Mouse (Mus musculus): ENCODE measurements around the gene Pax1. TPM values are rescaled to one million over a fixed set of nuclear protein-coding genes. Genes with fewer than 3 reads are reported as not detected.
A peak's percentile ranks its signal among the peaks of the same experiment; 100 is the strongest.

The Pax1 gene
- polyA plus RNA-seq (2015; fragmentation: Nextera tagmentation; extraction: Ambion mirVana) = 1.8 and 2.8 TPM in 2 replicates

- WGBS = under 1% methylated on average over 18 of the region's 18 CpGs
- Histone ChIP-seq H3K9ac (no peak within 1 kb of the TSS), H3K36me3 (no peaks in the 10 kb centered on the region), H3K4me2 (replicated peaks) (peak within 1 kb of the TSS; percentile 38), H3K4me3 (peak within 1 kb of the TSS; percentile 20), H3K27ac (no peak within 1 kb of the TSS), H3K4me1 (peaks cover 24% of the 10 kb centered on the region), H3K27me3 (peaks cover 97% of the 10 kb centered on the region), H3K9me3 (no peaks in the 10 kb centered on the region)
- no peak for ATAC-seq (ENCODE audit: low FRiP score, low read depth)
These were observed at the start of gene Pax1 for GRCm38 (mm10) chr2:147361581-147361980. Pax1 (plus strand) TSS chr2:147361925.

GRCm38 (mm10) chr2:147321036-147321435 is 40.7 kb upstream of the Pax1 start:
- Histone ChIP-seq H3K4me2 (replicated peaks) (no peak overlapping the region), H3K27me3 (peaks cover 34% of the 10 kb centered on the region), H3K36me3 (no peaks in the 10 kb centered on the region), H3K27ac (no peak overlapping the region), H3K4me1 (no peaks in the 10 kb centered on the region), H3K4me3 (no peak overlapping the region), H3K9ac (no peak overlapping the region), H3K9me3 (no peaks in the 10 kb centered on the region)
- WGBS = 13% methylated on average over 9 of the region's 9 CpGs
- ATAC-seq (ENCODE audit: low FRiP score, low read depth) = no peak

- no peak overlapping the region for H3K27ac ChIP-seq
- H3K36me3 ChIP-seq = no peaks in the 10 kb centered on the region
- no peaks in the 10 kb centered on the region for H3K9me3 ChIP-seq
- no peak for ATAC-seq (ENCODE audit: low FRiP score, low read depth)
- H3K27me3 ChIP-seq = peaks cover 26% of the 10 kb centered on the region
- no peak overlapping the region for H3K4me3 ChIP-seq
- 87% methylated on average over 2 of the region's 2 CpGs for WGBS
- H3K4me2 ChIP-seq (replicated peaks) = no peak overlapping the region
- no peaks in the 10 kb centered on the region for H3K4me1 ChIP-seq
- H3K9ac ChIP-seq = no peak overlapping the region
These were observed 36.5 kb upstream of the Pax1 start for GRCm38 (mm10) chr2:147325178-147325577.

DNA sequence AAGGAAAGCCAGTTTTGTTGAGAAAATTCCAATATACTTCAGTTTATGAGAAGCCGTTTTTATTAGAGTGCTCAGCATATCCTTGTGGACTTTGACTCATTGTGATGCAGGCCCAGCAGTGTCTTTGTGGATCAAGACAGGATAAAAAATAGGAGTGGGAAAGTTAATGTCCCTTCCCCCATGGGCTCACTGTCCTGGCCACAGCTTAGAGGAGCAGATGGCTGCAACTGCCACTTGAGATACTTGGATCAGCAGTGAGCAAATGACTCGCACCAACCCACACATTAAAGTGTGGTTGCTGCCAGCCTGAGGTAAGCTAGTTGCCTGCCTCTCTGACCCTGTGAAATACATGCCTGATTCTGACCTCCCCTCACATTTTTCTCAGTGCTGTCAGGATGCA is 29.0 kb upstream of the Pax1 start:
- 65% methylated on average over 2 of the region's 2 CpGs for WGBS
- ATAC-seq (ENCODE audit: low FRiP score, low read depth) = no peak

GRCm38 (mm10) chr2:147338729-147339128 is 23.0 kb upstream of the Pax1 start:
- Histone ChIP-seq H3K9ac (0 out of 2 replicates have a peak overlapping the region, but pooled peaks have one; percentile 19), H3K4me1 (peaks cover 18% of the 10 kb centered on the region), H3K27ac (no peak overlapping the region), H3K9me3 (no peaks in the 10 kb centered on the region), H3K27me3 (peaks cover 29% of the 10 kb centered on the region; the same call in 1 of the 2 replicates), H3K4me2 (replicated peaks) (peak overlapping the region; percentile 34; the same call in 1 of the 2 replicates), H3K4me3 (no peak overlapping the region), H3K36me3 (no peaks in the 10 kb centered on the region)
- WGBS = 43% methylated on average over 15 of the region's 15 CpGs
- peak; percentile 34; the same call in 1 of the 2 replicates for ATAC-seq (ENCODE audit: low FRiP score, low read depth)

More for the DNA sequence above, 29.0 kb upstream of the Pax1 start:
- Histone ChIP-seq H3K4me1 (no peaks in the 10 kb centered on the region), H3K4me2 (replicated peaks) (no peak overlapping the region), H3K27me3 (peaks cover 18% of the 10 kb centered on the region; the same call in 1 of the 2 replicates), H3K9me3 (no peaks in the 10 kb centered on the region), H3K4me3 (no peak overlapping the region), H3K36me3 (no peaks in the 10 kb centered on the region), H3K27ac (no peak overlapping the region), H3K9ac (no peak overlapping the region)

DNA sequence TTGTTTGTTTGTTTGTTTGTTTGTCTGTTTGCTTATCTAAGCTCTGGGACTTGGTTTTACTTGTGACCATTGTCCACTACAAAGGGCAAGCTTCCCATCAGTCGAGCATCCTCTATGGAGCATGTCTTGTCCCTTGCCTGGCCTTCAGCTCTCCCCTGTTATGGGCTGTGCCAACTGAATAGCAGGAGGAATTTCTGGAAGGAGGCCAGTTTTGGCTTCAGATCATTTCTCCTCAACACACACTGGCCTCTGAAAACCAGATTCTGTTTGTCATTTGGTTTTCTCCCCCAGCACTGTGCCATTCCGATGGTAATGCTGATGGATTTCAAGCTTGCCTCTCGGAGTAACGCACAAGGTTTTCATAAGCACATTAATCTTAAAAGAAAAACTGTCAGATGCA is 21.9 kb upstream of the Pax1 start:
- ATAC-seq (ENCODE audit: low FRiP score, low read depth) = 0 out of 2 replicates have a peak, but pooled peaks have one; percentile 17

DNA sequence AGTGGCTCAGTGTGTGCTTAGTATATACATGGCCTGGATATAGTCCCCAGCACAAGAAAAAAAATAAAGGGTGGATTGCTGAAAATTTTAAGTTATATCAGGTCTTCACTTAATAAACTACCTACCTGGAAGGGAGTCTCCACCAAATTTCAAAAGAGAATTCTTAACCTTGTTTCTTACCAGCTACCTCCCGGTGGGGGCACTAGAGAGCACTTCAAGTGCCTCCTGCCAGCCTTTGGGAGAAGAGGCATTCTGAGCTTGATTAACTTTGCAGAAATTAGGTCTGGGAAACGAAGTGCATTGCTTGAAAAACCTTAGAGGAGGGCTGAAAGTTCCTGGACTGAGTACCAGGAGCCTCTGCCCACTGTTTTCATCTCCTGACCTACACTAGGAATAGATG is 19.5 kb upstream of the Pax1 start:
- H3K9me3 ChIP-seq = no peaks in the 10 kb centered on the region
- H3K36me3 ChIP-seq = no peaks in the 10 kb centered on the region
- H3K4me2 ChIP-seq (replicated peaks) = no peak overlapping the region
- H3K9ac ChIP-seq = no peak overlapping the region
- H3K27me3 ChIP-seq = peaks cover 21% of the 10 kb centered on the region; the same call in 1 of the 2 replicates
- no peak for ATAC-seq (ENCODE audit: low FRiP score, low read depth)
- no peak overlapping the region for H3K4me3 ChIP-seq
- H3K4me1 ChIP-seq = peaks cover 18% of the 10 kb centered on the region
- H3K27ac ChIP-seq = no peak overlapping the region
- 16% methylated on average over 2 of the region's 2 CpGs for WGBS

More for the DNA sequence above, 21.9 kb upstream of the Pax1 start:
- H3K36me3 ChIP-seq = no peaks in the 10 kb centered on the region
- peaks cover 29% of the 10 kb centered on the region; the same call in 1 of the 2 replicates for H3K27me3 ChIP-seq
- peaks cover 18% of the 10 kb centered on the region for H3K4me1 ChIP-seq
- H3K4me2 ChIP-seq (replicated peaks) = no peak overlapping the region
- H3K4me3 ChIP-seq = no peak overlapping the region
- H3K27ac ChIP-seq = no peak overlapping the region
- 60% methylated on average over 4 of the region's 4 CpGs for WGBS
- no peaks in the 10 kb centered on the region for H3K9me3 ChIP-seq
- H3K9ac ChIP-seq = no peak overlapping the region

DNA sequence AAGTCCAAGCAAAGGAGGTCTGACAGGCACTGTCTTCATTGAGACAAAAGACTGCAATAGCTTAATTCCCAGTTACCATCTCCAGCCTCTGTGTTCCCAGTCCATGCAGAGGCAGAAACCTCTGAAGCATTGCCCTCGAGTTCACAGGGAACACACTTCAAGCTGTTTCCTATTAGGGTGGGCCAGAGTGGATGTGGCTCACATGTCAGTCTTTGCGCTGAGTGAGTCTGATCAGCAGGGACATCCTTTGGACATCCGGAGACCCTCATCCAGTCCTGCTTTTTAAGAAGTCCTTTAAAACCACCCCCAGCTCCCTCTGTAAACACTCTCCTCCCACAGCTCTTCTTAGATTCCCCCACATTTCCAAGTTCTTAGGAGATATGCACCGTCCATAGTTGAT is 2.0 kb upstream of the Pax1 start:
- no peak for ATAC-seq (ENCODE audit: low FRiP score, low read depth)
- no peak overlapping the region for H3K9ac ChIP-seq
- H3K4me1 ChIP-seq = peaks cover 10% of the 10 kb centered on the region
- no peak overlapping the region for H3K4me3 ChIP-seq
- H3K9me3 ChIP-seq = no peaks in the 10 kb centered on the region
- no peaks in the 10 kb centered on the region for H3K36me3 ChIP-seq
- WGBS = 3% methylated on average over 4 of the region's 4 CpGs
- peaks cover 97% of the 10 kb centered on the region for H3K27me3 ChIP-seq
- H3K27ac ChIP-seq = no peak overlapping the region
- no peak overlapping the region for H3K4me2 ChIP-seq (replicated peaks)

DNA sequence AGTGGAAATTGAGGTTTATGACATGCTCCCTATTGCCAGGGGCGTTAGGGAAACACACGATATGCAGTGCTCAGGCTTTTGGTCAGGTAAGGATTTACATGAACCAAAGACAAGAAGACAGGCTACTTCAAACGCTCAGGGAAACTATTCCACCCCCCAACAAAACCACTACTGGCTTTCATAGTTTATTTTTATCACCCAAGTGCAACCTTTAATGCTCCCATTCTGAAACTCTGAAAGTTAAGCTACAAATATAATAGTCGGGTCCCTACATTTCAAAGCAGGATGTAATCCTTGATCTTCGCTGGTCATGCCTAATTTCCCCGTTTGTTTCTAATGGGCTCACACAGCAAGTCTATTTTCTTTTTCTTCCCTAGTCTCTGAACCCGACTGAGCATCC is 1.3 kb upstream of the Pax1 start:
- no peak for ATAC-seq (ENCODE audit: low FRiP score, low read depth)
- Histone ChIP-seq H3K4me3 (no peak overlapping the region), H3K9me3 (no peaks in the 10 kb centered on the region), H3K27ac (no peak overlapping the region), H3K4me1 (peaks cover 17% of the 10 kb centered on the region), H3K36me3 (no peaks in the 10 kb centered on the region), H3K4me2 (replicated peaks) (no peak overlapping the region), H3K27me3 (peaks cover 97% of the 10 kb centered on the region), H3K9ac (no peak overlapping the region)
- WGBS = under 1% methylated on average over 7 of the region's 7 CpGs

- H3K4me3 ChIP-seq = no peak overlapping the region
- peaks cover 21% of the 10 kb centered on the region for H3K4me1 ChIP-seq
- H3K4me2 ChIP-seq (replicated peaks) = no peak overlapping the region
These were observed 869 bp upstream of the Pax1 start for GRCm38 (mm10) chr2:147360856-147361255.

GRCm38 (mm10) chr2:147362316-147362715 is 591 bp downstream of the Pax1 start:
- H3K9ac ChIP-seq = no peak overlapping the region
- H3K36me3 ChIP-seq = no peaks in the 10 kb centered on the region
- peaks cover 24% of the 10 kb centered on the region for H3K4me1 ChIP-seq
- no peaks in the 10 kb centered on the region for H3K9me3 ChIP-seq
- H3K27me3 ChIP-seq = peaks cover 99% of the 10 kb centered on the region
- H3K27ac ChIP-seq = no peak overlapping the region
- H3K4me2 ChIP-seq (replicated peaks) = peak overlapping the region; percentile 38
- under 1% methylated on average over 18 of the region's 18 CpGs for whole genome bisulfite sequencing
- peak; percentile 66; the same call in 1 of the 2 replicates for ATAC-seq (ENCODE audit: low FRiP score, low read depth)
- peak overlapping the region; percentile 20 for H3K4me3 ChIP-seq

More at GRCm38 (mm10) chr2:147360856-147361255, 869 bp upstream of the Pax1 start:
- 4% methylated on average over 5 of the region's 5 CpGs for WGBS
- Histone ChIP-seq H3K27me3 (peaks cover 97% of the 10 kb centered on the region), H3K9ac (no peak overlapping the region), H3K27ac (no peak overlapping the region), H3K9me3 (no peaks in the 10 kb centered on the region), H3K36me3 (no peaks in the 10 kb centered on the region)
- ATAC-seq (ENCODE audit: low FRiP score, low read depth) = no peak

DNA sequence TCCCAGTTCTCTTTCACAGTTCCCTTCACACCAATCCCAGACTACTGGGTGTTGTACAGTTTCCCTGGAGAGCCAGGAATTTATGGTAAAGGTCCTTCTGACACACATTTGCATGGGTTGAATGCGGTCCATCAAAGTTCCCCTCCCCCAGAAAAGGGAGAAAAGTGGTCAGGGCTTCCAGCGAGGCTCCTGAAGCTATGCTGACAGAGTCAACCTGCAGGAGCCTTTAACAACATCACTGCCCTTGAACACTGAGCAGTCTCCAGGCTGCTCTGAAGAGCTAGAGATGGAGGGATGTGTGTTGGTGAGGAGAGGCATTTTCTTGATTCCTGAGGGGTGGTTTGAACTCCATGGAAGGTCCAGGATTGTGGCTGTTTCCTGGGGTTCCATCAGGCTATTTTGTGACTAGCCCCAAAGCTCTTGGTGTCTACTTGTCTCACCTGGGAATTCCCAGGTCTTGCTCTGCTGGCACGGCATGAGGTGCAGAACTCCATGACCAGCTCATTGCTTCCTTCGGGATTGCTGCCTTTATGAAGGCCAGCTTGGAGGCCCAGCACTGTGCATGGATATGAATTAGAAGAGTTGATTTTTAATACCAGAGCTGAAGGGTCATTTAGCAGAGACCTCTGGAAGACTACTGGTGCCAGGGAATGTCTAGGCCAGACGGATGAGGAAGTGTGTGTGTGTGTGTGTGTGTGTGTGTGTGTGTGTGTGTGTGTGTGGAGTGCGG is 1.8 kb downstream of the Pax1 start:
- no peaks in the 10 kb centered on the region for H3K36me3 ChIP-seq
- no peak for ATAC-seq (ENCODE audit: low FRiP score, low read depth)
- H3K27me3 ChIP-seq = peaks cover 100% of the 10 kb centered on the region
- H3K4me1 ChIP-seq = peaks cover 31% of the 10 kb centered on the region
- H3K27ac ChIP-seq = no peak overlapping the region
- H3K4me3 ChIP-seq = no peak overlapping the region
- no peaks in the 10 kb centered on the region for H3K9me3 ChIP-seq
- WGBS = 7% methylated on average over 6 of the region's 6 CpGs
- no peak overlapping the region for H3K4me2 ChIP-seq (replicated peaks)
- no peak overlapping the region for H3K9ac ChIP-seq
